32 mouse cellular contexts compared by ENCODE assay signal in genomic region chr16:49947610-49948009, GRCm38 (mm10).
"Had no signal": no experiment of that assay in that cellular context is flagged by ENCODE, and none has a peak within 500 bp of the region (broad histone marks: within the 10 kb centered on the region; RNA-seq: fewer than 3 reads in every experiment).

No protein-coding gene starts in this region.

- DNase-seq: left cerebral cortex, postnatal 4 days; liver; liver, embryonic 13.5 days; liver, postnatal 0 days; lung, adult 18-20 months; lung, adult 2 months; lung, embryonic 14.5 days; lung, postnatal 10 days; lung, postnatal 14 days; lung, postnatal 36 days; lung, postnatal 4 days; midbrain, embryonic 14.5 days had no signal

- H3K4me1 ChIP-seq: limb, embryonic 10.5 days; limb, embryonic 12.5 days; limb, embryonic 13.5 days; liver, embryonic 12.5 days; liver, embryonic 13.5 days; liver, embryonic 15.5 days; midbrain, embryonic 10.5 days; midbrain, embryonic 12.5 days; midbrain, embryonic 13.5 days; midbrain, embryonic 15.5 days had no signal

- H3K27ac ChIP-seq: limb, embryonic 10.5 days; limb, embryonic 12.5 days; limb, embryonic 13.5 days; limb, embryonic 15.5 days; liver, embryonic 12.5 days; liver, embryonic 13.5 days; liver, embryonic 14.5 days; liver, embryonic 15.5 days; lung, embryonic 15.5 days; macrophage; midbrain, embryonic 10.5 days; midbrain, embryonic 12.5 days; midbrain, embryonic 13.5 days; midbrain, embryonic 15.5 days; neural tube, embryonic 12.5 days had no signal

- ATAC-seq: liver, embryonic 12.5 days; liver, postnatal 0 days; lung, postnatal 0 days; midbrain, embryonic 13.5 days; midbrain, embryonic 15.5 days; midbrain, embryonic 16.5 days had no signal

- H3K9me3 ChIP-seq: limb, embryonic 10.5 days; limb, embryonic 13.5 days; limb, embryonic 15.5 days; liver, embryonic 12.5 days; liver, embryonic 13.5 days; liver, embryonic 15.5 days; lung, embryonic 15.5 days; megakaryocyte, embryonic 14.5 days; midbrain, embryonic 10.5 days; midbrain, embryonic 12.5 days; midbrain, embryonic 13.5 days; midbrain, embryonic 15.5 days; neural tube, embryonic 12.5 days had no signal

- H3K4me2 ChIP-seq: limb, embryonic 12.5 days; limb, embryonic 13.5 days; limb, embryonic 15.5 days; liver, embryonic 11.5 days; liver, embryonic 12.5 days; liver, embryonic 13.5 days; liver, embryonic 15.5 days; lung, embryonic 14.5 days; lung, embryonic 15.5 days; midbrain, embryonic 11.5 days; midbrain, embryonic 12.5 days; midbrain, embryonic 13.5 days; midbrain, embryonic 15.5 days; neural tube, embryonic 12.5 days had no signal

- H3K4me3 ChIP-seq: limb, embryonic 10.5 days; limb, embryonic 12.5 days; limb, embryonic 13.5 days; limb, embryonic 15.5 days; liver, embryonic 12.5 days; liver, embryonic 13.5 days; liver, embryonic 15.5 days; lung, embryonic 15.5 days; megakaryocyte, embryonic 14.5 days; midbrain, embryonic 10.5 days; midbrain, embryonic 12.5 days; midbrain, embryonic 13.5 days; midbrain, embryonic 15.5 days; myocyte; neural tube, embryonic 12.5 days had no signal

- H3K27me3 ChIP-seq: limb, embryonic 12.5 days; limb, embryonic 13.5 days; limb, embryonic 15.5 days; liver, embryonic 12.5 days; liver, embryonic 13.5 days; liver, embryonic 15.5 days; lung, embryonic 15.5 days; megakaryocyte, embryonic 14.5 days; midbrain, embryonic 12.5 days; midbrain, embryonic 13.5 days; midbrain, embryonic 15.5 days; neural tube, embryonic 12.5 days had no signal

- H3K36me3 ChIP-seq: limb, embryonic 10.5 days; limb, embryonic 12.5 days; limb, embryonic 13.5 days; limb, embryonic 15.5 days; liver, embryonic 12.5 days; liver, embryonic 13.5 days; liver, embryonic 15.5 days; lung, embryonic 15.5 days; midbrain, embryonic 10.5 days; midbrain, embryonic 12.5 days; midbrain, embryonic 13.5 days; midbrain, embryonic 15.5 days; neural tube, embryonic 12.5 days had no signal

- H3K9ac ChIP-seq: limb, embryonic 12.5 days; limb, embryonic 13.5 days; limb, embryonic 15.5 days; liver, embryonic 12.5 days; liver, embryonic 13.5 days; liver, embryonic 14.5 days; liver, embryonic 15.5 days; liver, postnatal 0 days; lung, embryonic 14.5 days; lung, embryonic 15.5 days; midbrain, embryonic 12.5 days; midbrain, embryonic 13.5 days; midbrain, embryonic 15.5 days; neural tube, embryonic 12.5 days had no signal
